Mouse (Mus musculus) splenic B cell, adult 2 months (primary cell): ENCODE data around the gene Tspan1.

Source experiments
- DNase-seq: peaks from one replicate; pipeline ENCODE4 v3.0.0-alpha.2; 2011; ENCODE audit warnings: low read depth, low spot score
- H3K27me3 ChIP-seq: 2 replicates; pipeline ENCODE4 v1.6.1; 2012; ENCODE audit warnings: mild to moderate bottlenecking, low read length, moderate library complexity, mixed read lengths; ENCODE audit not compliant: control insufficient read depth, poor library complexity, insufficient read depth, severe bottlenecking
- H3K36me3 ChIP-seq: 2 replicates; pipeline ENCODE4 v1.6.1; 2012; ENCODE audit warnings: mild to moderate bottlenecking, low read length, moderate library complexity, mixed read lengths; ENCODE audit not compliant: control insufficient read depth, poor library complexity, insufficient read depth, severe bottlenecking

The Tspan1 gene

DNA sequence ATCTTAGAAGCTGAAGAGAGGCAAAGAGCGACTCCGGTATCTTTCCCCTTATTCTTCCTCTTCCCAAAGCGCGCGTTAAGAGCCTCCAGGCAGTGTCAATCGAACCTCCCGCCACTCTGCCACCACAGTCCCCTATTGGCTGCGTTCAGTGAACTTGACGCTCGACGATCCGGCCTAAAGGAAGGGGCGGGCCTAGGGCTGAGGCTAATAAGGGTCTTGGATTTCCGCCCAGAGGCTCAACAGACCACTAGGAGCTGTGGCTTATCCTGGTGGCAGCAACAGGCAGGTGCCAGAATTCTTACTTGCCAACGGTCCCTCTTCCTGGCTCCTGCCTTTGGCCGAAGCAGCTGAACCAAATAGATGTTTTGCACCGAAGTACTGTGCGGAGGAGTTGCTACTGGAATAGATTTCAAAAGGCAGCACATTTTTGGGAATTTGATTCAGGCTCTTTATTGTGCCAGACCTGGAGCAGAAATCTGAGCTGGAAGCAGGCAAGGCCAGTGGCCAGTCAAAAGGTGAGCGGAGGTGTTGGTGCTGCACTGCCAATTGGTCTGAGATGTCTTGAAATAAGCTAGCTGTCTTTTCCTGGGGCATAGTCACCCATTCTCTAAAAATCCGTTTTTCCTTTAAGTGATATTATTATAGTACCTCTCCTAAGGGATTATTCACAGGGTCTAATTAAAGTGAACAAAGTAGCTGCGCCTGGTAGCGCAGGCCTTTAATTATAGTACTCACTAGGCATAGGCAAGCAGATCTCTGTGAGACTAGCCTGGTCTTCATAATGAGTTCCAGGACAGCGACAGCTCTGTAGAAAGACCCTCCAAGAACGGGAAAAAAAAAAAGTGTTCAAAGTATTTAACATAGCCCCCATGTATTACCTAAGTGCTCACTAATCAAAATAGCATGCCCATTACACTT, 43.5 kb downstream of the Tspan1 start, which contains the start of the genes Rad54l and Pomgnt1:
Gene Rad54l, minus strand, starts transcription at position 89 of the 918 bp plus-strand sequence.
Gene Pomgnt1, plus strand, starts transcription at position 239 of the 918 bp plus-strand sequence.
- peak; percentile 84 for DNase-seq
- Histone ChIP-seq H3K27me3 (no peaks in the 10 kb centered on the region), H3K36me3 (no peaks in the 10 kb centered on the region; the same call in 1 of the 2 replicates)

DNA sequence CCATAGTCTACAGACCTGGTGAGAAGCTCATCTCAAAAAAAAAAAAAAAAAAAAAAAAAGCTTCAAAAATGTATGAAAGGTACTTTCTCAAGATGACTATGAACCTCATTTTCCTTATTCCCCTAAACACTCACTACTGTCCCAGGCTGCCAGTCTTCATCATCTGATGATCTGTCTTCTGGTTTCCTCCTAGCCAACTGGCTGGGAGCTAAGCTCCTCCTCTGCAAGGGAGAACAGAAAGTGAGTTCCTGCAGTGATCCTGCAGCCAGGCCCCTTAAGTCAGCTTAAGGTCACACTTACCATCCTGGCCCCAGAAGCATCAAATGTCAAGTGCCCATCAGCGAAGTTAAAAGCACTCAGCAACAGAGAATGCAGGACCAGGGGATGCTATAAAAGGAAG, 44.6 kb downstream of the Tspan1 start:
- DNase-seq = peak; percentile 12

More for the DNA sequence above, 44.6 kb downstream of the Tspan1 start:
- H3K36me3 ChIP-seq = no peaks in the 10 kb centered on the region; the same call in 1 of the 2 replicates
- no peaks in the 10 kb centered on the region for H3K27me3 ChIP-seq
